Mouse (Mus musculus) pancreas, adult 10 weeks (tissue): Measurements from ENCODE around the gene Irf1. TPM values are rescaled to one million over a fixed set of nuclear protein-coding genes. Genes with fewer than 3 reads are reported as not detected.

Experiments used
- polyA plus RNA-seq: library from polyadenylated mRNA; stranded (reverse); fragments of 350-450 nt; fragmentation: Illumina TruSeq; extraction: RNeasy Lipid Tissue Mini Kit (QIAGEN cat#74804); gene quantifications from one replicate; pipeline ENCODE4 v1.2.3, GENCODE M21; 2015; ENCODE audit warnings: low read depth, low replicate concordance; ENCODE audit not compliant: insufficient read depth

Irf1 gene
- polyA plus RNA-seq = 19.1 TPM

GRCm38 (mm10) chr11:53769760-53770124, at the start of gene Irf1:
Irf1 (plus strand) TSS chr11:53770014.

GRCm38 (mm10) chr11:53720715-53721114, 49.1 kb upstream of the Irf1 start, which contains the start of gene Il5:
Il5 (plus strand) TSS chr11:53720794.

GRCm38 (mm10) chr11:53773087-53773486, 3.3 kb downstream of the Irf1 start, which contains the start of gene Gm17334:
Gm17334 (minus strand) TSS chr11:53773187.

Other genes starting within 250 kb of the Irf1 start
- 4.1 TPM for gene Kif3a, start 202.6 kb upstream of the Irf1 start, polyA plus RNA-seq
- gene Il4, start 151.3 kb upstream of the Irf1 start, polyA plus RNA-seq = not detected
- gene Il13, start 135.3 kb upstream of the Irf1 start, polyA plus RNA-seq = not detected
- 3.0 TPM for gene Rad50, start 62.7 kb upstream of the Irf1 start, polyA plus RNA-seq
- not detected for gene Il5, start 49.2 kb upstream of the Irf1 start, polyA plus RNA-seq
- 1.00 TPM for gene Gm17334, start 3.2 kb downstream of the Irf1 start, polyA plus RNA-seq
- 3.2 TPM for gene Gm12216, start 89.2 kb downstream of the Irf1 start, polyA plus RNA-seq
- gene Slc22a5, start 121.6 kb downstream of the Irf1 start, polyA plus RNA-seq = 4.7 TPM
- gene Slc22a21, start 210.3 kb downstream of the Irf1 start, polyA plus RNA-seq = 0.76 TPM